Mouse (Mus musculus) embryonic facial prominence, embryonic 11.5 days (tissue): ENCODE measurements around the gene Hmg20b. TPM values are rescaled to one million over a fixed set of nuclear protein-coding genes. Genes with fewer than 3 reads are reported as not detected.
A peak's percentile ranks its signal among the peaks of the same experiment; 100 is the strongest.

Experiments
- ATAC-seq: fragments of 200-750 bp; cut with Nextera tagmentation; replicated peaks from 2 replicates; pipeline ENCODE4 v1.8.0; 2017; ENCODE audit warnings: low read depth; ENCODE audit not compliant: insufficient number of reproducible peaks, low FRiP score, low TSS enrichment
- DNase-seq: peaks from one replicate; pipeline ENCODE4 v3.0.0-alpha.2; 2015; ENCODE audit warnings: low spot score
- H3K27ac ChIP-seq: fragments of 300-500 bp; sonication (generic); replicated peaks from 2 replicates; pipeline ENCODE4 v1.5.1; 2014; ENCODE audit warnings: mild to moderate bottlenecking, low read depth, low read length, control low read depth
- H3K27me3 ChIP-seq: fragments of 300-500 bp; sonication (generic); 2 replicates; pipeline ENCODE4 v1.6.1; 2014; ENCODE audit warnings: mild to moderate bottlenecking, low read length, moderate library complexity, mixed read lengths; ENCODE audit not compliant: control insufficient read depth, insufficient read depth
- H3K36me3 ChIP-seq: fragments of 300-500 bp; sonication (generic); replicated peaks from 2 replicates; pipeline ENCODE4 v1.6.1; 2014; ENCODE audit warnings: low read depth, mild to moderate bottlenecking, low read length, moderate library complexity, mixed read lengths; ENCODE audit not compliant: control insufficient read depth, insufficient read depth
- H3K4me1 ChIP-seq: fragments of 300-500 bp; sonication (generic); 2 replicates; pipeline ENCODE4 v1.6.1; 2014; ENCODE audit warnings: low read length, mixed read lengths; ENCODE audit not compliant: control insufficient read depth, insufficient read depth
- H3K4me2 ChIP-seq: fragments of 300-500 bp; sonication (generic); 2 replicates; pipeline ENCODE4 v1.6.1; 2014; ENCODE audit warnings: low read depth, mild to moderate bottlenecking, control low read depth, low read length, moderate library complexity
- H3K4me3 ChIP-seq: fragments of 300-500 bp; sonication (generic); 2 replicates; pipeline ENCODE4 v1.5.1; 2014; ENCODE audit warnings: low read depth, low read length, control low read depth
- H3K9ac ChIP-seq: fragments of 300-500 bp; sonication (generic); replicated peaks from 2 replicates; pipeline ENCODE4 v1.6.1; 2014; ENCODE audit warnings: mild to moderate bottlenecking, control low read depth, low read length
- H3K9me3 ChIP-seq: fragments of 300-500 bp; sonication (generic); replicated peaks from 2 replicates; pipeline ENCODE4 v1.6.1; 2016; ENCODE audit warnings: mild to moderate bottlenecking, low read length, inconsistent platforms, mixed read lengths; ENCODE audit not compliant: control insufficient read depth
- WGBS: fragments of 180-500 bp; shearing (Covaris S2); extraction: QIAGEN DNeasy Blood & Tissue Kit; methylation state at CpG from one replicate; pipeline ENCODE4 v1.1.7; 2014; 5-methylcytosine and 5-hydroxymethylcytosine counted together
- polyA plus RNA-seq: library from polyadenylated mRNA; unstranded; fragments of >200 nt; fragmentation: Nextera tagmentation; extraction: Ambion mirVana; gene quantifications from 2 replicates; pipeline ENCODE4 v1.2.1, GENCODE M21; 2014

Hmg20b gene
- polyA plus RNA-seq, 1 experiment from 2014 or later = 97.9 TPM

GRCm38 (mm10) chr10:81326858-81327257, 23.4 kb downstream of the Hmg20b start:
- no peak overlapping the region for H3K4me2 ChIP-seq
- H3K4me3 ChIP-seq = no peak overlapping the region
- no peak for DNase-seq
- H3K27me3 ChIP-seq = no peaks in the 10 kb centered on the region
- H3K36me3 ChIP-seq = peaks cover 27% of the 10 kb centered on the region
- 88% methylated on average over 6 of the region's 6 CpGs for WGBS
- H3K27ac ChIP-seq = no peak overlapping the region
- H3K9me3 ChIP-seq = no peaks in the 10 kb centered on the region
- ATAC-seq = no peak
- no peak overlapping the region for H3K9ac ChIP-seq
- H3K4me1 ChIP-seq = no peaks in the 10 kb centered on the region; the same call in 1 of the 2 replicates

GRCm38 (mm10) chr10:81325781-81326180, 24.5 kb downstream of the Hmg20b start:
- DNase-seq (no peak), ATAC-seq (no peak)
- H3K9me3 ChIP-seq = no peaks in the 10 kb centered on the region
- no peak overlapping the region for H3K4me2 ChIP-seq
- H3K4me1 ChIP-seq = no peaks in the 10 kb centered on the region; the same call in 1 of the 2 replicates
- no peak overlapping the region for H3K4me3 ChIP-seq
- H3K27ac ChIP-seq = no peak overlapping the region
- peaks cover 27% of the 10 kb centered on the region for H3K36me3 ChIP-seq
- WGBS = 96% methylated on average over 18 of the region's 18 CpGs
- H3K9ac ChIP-seq = no peak overlapping the region
- H3K27me3 ChIP-seq = no peaks in the 10 kb centered on the region

GRCm38 (mm10) chr10:81325176-81325575, 25.1 kb downstream of the Hmg20b start:
- Histone ChIP-seq H3K9me3 (no peaks in the 10 kb centered on the region), H3K27ac (no peak overlapping the region), H3K27me3 (no peaks in the 10 kb centered on the region), H3K9ac (no peak overlapping the region), H3K36me3 (peaks cover 27% of the 10 kb centered on the region), H3K4me1 (no peaks in the 10 kb centered on the region; the same call in 1 of the 2 replicates), H3K4me2 (no peak overlapping the region), H3K4me3 (no peak overlapping the region)
- DNase-seq (no peak), ATAC-seq (no peak)
- WGBS = 94% methylated on average over 21 of the region's 21 CpGs

- Histone ChIP-seq H3K4me2 (no peak overlapping the region), H3K27ac (no peak overlapping the region), H3K27me3 (no peaks in the 10 kb centered on the region), H3K9me3 (no peaks in the 10 kb centered on the region), H3K36me3 (peaks cover 27% of the 10 kb centered on the region), H3K4me1 (peaks cover 5% of the 10 kb centered on the region), H3K4me3 (no peak overlapping the region), H3K9ac (no peak overlapping the region)
- WGBS = 94% methylated on average over 18 of the region's 18 CpGs
- ATAC-seq (no peak), DNase-seq (no peak)
Measured at GRCm38 (mm10) chr10:81323791-81324530, 26.3 kb downstream of the Hmg20b start.

GRCm38 (mm10) chr10:81323141-81323775, 27.0 kb downstream of the Hmg20b start:
- H3K4me1 ChIP-seq = peaks cover 6% of the 10 kb centered on the region

GRCm38 (mm10) chr10:81322444-81322843, 27.8 kb downstream of the Hmg20b start:
- H3K27me3 ChIP-seq = no peaks in the 10 kb centered on the region
- peaks cover 27% of the 10 kb centered on the region for H3K36me3 ChIP-seq
- WGBS = 95% methylated on average over 27 of the region's 27 CpGs
- no peak for ATAC-seq
- no peak overlapping the region for H3K27ac ChIP-seq
- peaks cover 6% of the 10 kb centered on the region for H3K4me1 ChIP-seq
- H3K9me3 ChIP-seq = no peaks in the 10 kb centered on the region
- H3K4me3 ChIP-seq = no peak overlapping the region
- H3K9ac ChIP-seq = no peak overlapping the region
- no peak overlapping the region for H3K4me2 ChIP-seq
- no peak for DNase-seq

More at GRCm38 (mm10) chr10:81323141-81323775, 27.0 kb downstream of the Hmg20b start:
- WGBS = 95% methylated on average over 23 of the region's 23 CpGs
- Histone ChIP-seq H3K9ac (no peak overlapping the region), H3K9me3 (no peaks in the 10 kb centered on the region), H3K4me2 (no peak overlapping the region), H3K4me3 (no peak overlapping the region), H3K36me3 (peaks cover 27% of the 10 kb centered on the region), H3K27me3 (no peaks in the 10 kb centered on the region), H3K27ac (no peak overlapping the region)
- ATAC-seq = no peak
- DNase-seq = no peak

- WGBS = 3% methylated on average over 20 of the region's 20 CpGs
- ATAC-seq = 0 out of 2 replicates have a peak, but pooled peaks have one; percentile 0
- H3K4me3 ChIP-seq = peak overlapping the region; percentile 96
Measured at GRCm38 (mm10) chr10:81321436-81321835, 28.8 kb downstream of the Hmg20b start.

More at GRCm38 (mm10) chr10:81321436-81321835, 28.8 kb downstream of the Hmg20b start:
- peaks cover 21% of the 10 kb centered on the region for H3K36me3 ChIP-seq
- DNase-seq = no peak
- peak overlapping the region; percentile 81 for H3K4me2 ChIP-seq
- no peaks in the 10 kb centered on the region for H3K9me3 ChIP-seq
- H3K27ac ChIP-seq = peak overlapping the region; percentile 59
- H3K27me3 ChIP-seq = no peaks in the 10 kb centered on the region
- H3K4me1 ChIP-seq = peaks cover 6% of the 10 kb centered on the region
- H3K9ac ChIP-seq = peak overlapping the region; percentile 85
